Mouse (Mus musculus) WW6 (cell line): Measurements from ENCODE around the gene Kank2.

Experiments
- DNase-seq: peaks from one replicate; pipeline ENCODE4 v3.0.0-alpha.2; 2013; ENCODE audit warnings: low read depth, low spot score

The Kank2 gene

DNA sequence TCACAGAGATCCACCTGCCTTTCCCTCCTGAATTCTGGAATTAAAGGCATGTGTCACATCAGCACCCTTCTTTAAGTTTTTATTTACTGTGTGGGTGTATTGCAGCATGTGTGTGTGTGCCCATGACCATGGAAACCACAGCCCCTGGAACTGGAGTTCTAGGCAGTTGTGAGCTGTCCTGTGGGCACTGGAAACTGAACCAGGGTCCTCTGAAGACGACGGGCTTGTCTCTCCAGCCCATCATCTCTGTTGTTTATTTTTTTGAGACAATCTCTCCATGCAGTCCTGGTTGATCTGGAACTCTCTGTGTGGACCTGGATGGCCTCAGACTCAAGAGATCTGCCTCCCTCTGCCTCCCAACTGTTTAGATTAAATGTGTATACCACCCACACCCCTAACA is 81.5 kb downstream of the Kank2 start:
- DNase-seq = no peak
